Mouse (Mus musculus) cortical plate, adult 2 months (tissue): ENCODE measurements around the gene Tbr1. TPM values are rescaled to one million over a fixed set of nuclear protein-coding genes. Genes with fewer than 3 reads are reported as not detected.
A peak's percentile ranks its signal among the peaks of the same experiment; 100 is the strongest.

Source experiments
- H3K27ac ChIP-seq: fragments of 200-500 bp; 2 replicates; pipeline ENCODE4 v1.5.1; 2012; ENCODE audit warnings: low read length, control low read depth, inconsistent platforms; ENCODE audit not compliant: insufficient read depth
- H3K4me1 ChIP-seq: fragments of 200-500 bp; 2 replicates; pipeline ENCODE4 v1.6.1; 2011; ENCODE audit warnings: low read length; ENCODE audit not compliant: control insufficient read depth, insufficient read depth
- H3K4me3 ChIP-seq: fragments of 200-500 bp; 2 replicates; pipeline ENCODE4 v1.5.1; 2011; ENCODE audit warnings: mild to moderate bottlenecking, low read length, control low read depth; ENCODE audit not compliant: insufficient read depth
- CTCF ChIP-seq: fragments of 200-500 bp; IDR thresholded peaks from 2 replicates; pipeline ENCODE4 v1.5.1; 2011; ENCODE audit warnings: mild to moderate bottlenecking, control low read depth, low read length; ENCODE audit not compliant: insufficient read depth; ENCODE audit errors: extremely low read depth
- POLR2A ChIP-seq: fragments of 200-500 bp; IDR thresholded peaks from 2 replicates; pipeline ENCODE4 v1.6.1; 2011; ENCODE audit warnings: mild to moderate bottlenecking, low read length, control low read depth; ENCODE audit not compliant: insufficient read depth; ENCODE audit errors: extremely low read depth
- polyA plus RNA-seq: library from polyadenylated mRNA; depleted of rRNA; stranded (reverse); fragments of >200 nt; gene quantifications from 2 replicates; pipeline ENCODE4 v1.2.3, GENCODE M21; 2012

The Tbr1 gene
- polyA plus RNA-seq, 1 experiment, result 76.3 TPM

- TF ChIP-seq POLR2A (no peak), CTCF (no peak)
- H3K4me1 ChIP-seq, result no peaks in the 10 kb centered on the region; the same call in 1 of the 2 replicates
- peak overlapping the region; percentile 88 for H3K4me3 ChIP-seq
- no peak overlapping the region for H3K27ac ChIP-seq
Observed at GRCm38 (mm10) chr2:61809381-61809780, 6.7 kb downstream of the Tbr1 start.

- Histone ChIP-seq H3K27ac (peak overlapping the region; percentile 94; the same call in 1 of the 2 replicates), H3K4me1 (no peaks in the 10 kb centered on the region; the same call in 1 of the 2 replicates), H3K4me3 (peak overlapping the region; percentile 29; the same call in 1 of the 2 replicates)
- no peak for TF ChIP-seq POLR2A
- no peak for TF ChIP-seq CTCF
Observed at GRCm38 (mm10) chr2:61810751-61811150, 8.0 kb downstream of the Tbr1 start.

GRCm38 (mm10) chr2:61811163-61811506 lies 8.4 kb downstream of the Tbr1 start:
- H3K4me1 ChIP-seq, result no peaks in the 10 kb centered on the region; the same call in 1 of the 2 replicates
- no peak for TF ChIP-seq POLR2A
- TF ChIP-seq CTCF, result no peak
- H3K4me3 ChIP-seq, result peak overlapping the region; percentile 29
- H3K27ac ChIP-seq, result peak overlapping the region; percentile 94

- Histone ChIP-seq H3K27ac (peak overlapping the region; percentile 94), H3K4me1 (no peaks in the 10 kb centered on the region; the same call in 1 of the 2 replicates), H3K4me3 (peak overlapping the region; percentile 29)
- TF ChIP-seq POLR2A, result no peak
- no peak for TF ChIP-seq CTCF
Observed at GRCm38 (mm10) chr2:61811507-61812421, 9.0 kb downstream of the Tbr1 start.

GRCm38 (mm10) chr2:61812536-61812935 lies 9.8 kb downstream of the Tbr1 start:
- H3K4me1 ChIP-seq, result no peaks in the 10 kb centered on the region; the same call in 1 of the 2 replicates
- H3K4me3 ChIP-seq, result peak overlapping the region; percentile 29
- peak overlapping the region; percentile 65 for H3K27ac ChIP-seq
- TF ChIP-seq POLR2A (no peak), CTCF (no peak)

GRCm38 (mm10) chr2:61813106-61813505 lies 10.4 kb downstream of the Tbr1 start:
- TF ChIP-seq CTCF, result no peak
- TF ChIP-seq POLR2A, result no peak
- Histone ChIP-seq H3K27ac (peak overlapping the region; percentile 78; the same call in 1 of the 2 replicates), H3K4me3 (peak overlapping the region; percentile 29), H3K4me1 (no peaks in the 10 kb centered on the region; the same call in 1 of the 2 replicates)

GRCm38 (mm10) chr2:61813521-61813920 lies 10.8 kb downstream of the Tbr1 start:
- Histone ChIP-seq H3K27ac (no peak overlapping the region), H3K4me1 (no peaks in the 10 kb centered on the region; the same call in 1 of the 2 replicates), H3K4me3 (peak overlapping the region; percentile 29; the same call in 1 of the 2 replicates)
- no peak for TF ChIP-seq POLR2A
- TF ChIP-seq CTCF, result no peak

GRCm38 (mm10) chr2:61814548-61815473 lies 12.1 kb downstream of the Tbr1 start:
- no peaks in the 10 kb centered on the region; the same call in 1 of the 2 replicates for H3K4me1 ChIP-seq
- peak overlapping the region; percentile 60 for H3K27ac ChIP-seq
- TF ChIP-seq POLR2A (no peak), CTCF (peak; percentile 49)
- H3K4me3 ChIP-seq, result peak overlapping the region; percentile 29

GRCm38 (mm10) chr2:61815583-61816313 lies 13.0 kb downstream of the Tbr1 start:
- peak overlapping the region; percentile 92 for H3K27ac ChIP-seq
- no peak for TF ChIP-seq CTCF
- TF ChIP-seq POLR2A, result peak; percentile 43; the same call in 1 of the 2 replicates
- peak overlapping the region; percentile 29; the same call in 1 of the 2 replicates for H3K4me3 ChIP-seq
- no peaks in the 10 kb centered on the region; the same call in 1 of the 2 replicates for H3K4me1 ChIP-seq
